Mouse (Mus musculus) adrenal gland, postnatal 4 days (tissue): ENCODE data around the gene Fgfr1op. TPM values are rescaled to one million over a fixed set of nuclear protein-coding genes. Genes with fewer than 3 reads are reported as not detected.
"Not testable (repeated sequence)": the region's sequence is repeated elsewhere in the genome, so short reads cannot be mapped to it uniquely, and the experiment has no call there.

Experiments
- DNase-seq, 2 experiments: peaks; one replicate each; pipeline ENCODE4 v3.0.0; 2021 to 2022; ENCODE audit warnings: low spot score in 2 of 2, mixed read lengths in 2 of 2
- total RNA-seq, 2 experiments: library from RNA; stranded (reverse); gene quantifications; 2 replicates each; pipeline ENCODE4 v1.2.3; 2021

Fgfr1op gene
- total RNA-seq, 2 experiments from 2014 or later: 28.9 to 29.9 TPM

DNA sequence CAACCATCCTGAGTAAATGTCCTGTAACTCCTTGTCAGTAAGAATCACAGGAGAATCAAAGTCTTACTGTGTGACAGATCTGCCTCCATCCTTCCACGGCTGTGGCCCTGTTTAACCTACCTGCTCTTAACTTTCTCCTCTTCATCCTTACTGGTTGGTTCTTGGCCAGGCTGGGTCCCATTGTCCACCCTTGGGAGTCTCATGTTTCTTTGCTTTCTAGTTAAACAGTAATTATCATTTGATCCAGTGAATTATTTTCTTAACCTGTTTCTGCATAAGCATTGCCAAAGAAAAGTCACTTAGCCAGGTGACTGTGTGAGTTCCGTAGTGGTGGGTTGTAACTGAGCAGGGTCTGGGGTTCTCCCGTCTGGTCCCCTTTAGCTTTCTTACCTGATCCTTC lies 1.2 kb downstream of the Fgfr1op start:
- not testable (repeated sequence) for DNase-seq

DNA sequence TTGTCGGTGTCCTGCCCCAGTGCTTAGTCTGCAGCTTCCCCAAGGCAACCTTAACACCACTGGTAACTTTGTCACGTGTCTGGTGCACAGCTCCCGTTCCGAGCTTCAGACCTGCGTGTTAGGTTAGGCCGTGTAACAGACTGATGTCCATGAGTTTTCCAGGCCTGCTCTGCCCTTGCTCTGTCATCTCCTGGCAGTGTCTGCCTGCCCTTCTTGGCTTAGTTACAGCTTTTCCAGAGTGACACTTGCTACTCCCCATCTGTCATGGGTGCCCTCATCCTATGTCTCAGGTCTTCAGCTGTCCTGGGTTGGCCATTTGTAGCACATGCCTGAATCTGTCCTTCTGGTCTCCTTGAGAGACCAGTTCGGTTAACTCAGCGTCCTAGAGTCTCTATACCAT lies 2.1 kb downstream of the Fgfr1op start:
- DNase-seq: not testable (repeated sequence)

DNA sequence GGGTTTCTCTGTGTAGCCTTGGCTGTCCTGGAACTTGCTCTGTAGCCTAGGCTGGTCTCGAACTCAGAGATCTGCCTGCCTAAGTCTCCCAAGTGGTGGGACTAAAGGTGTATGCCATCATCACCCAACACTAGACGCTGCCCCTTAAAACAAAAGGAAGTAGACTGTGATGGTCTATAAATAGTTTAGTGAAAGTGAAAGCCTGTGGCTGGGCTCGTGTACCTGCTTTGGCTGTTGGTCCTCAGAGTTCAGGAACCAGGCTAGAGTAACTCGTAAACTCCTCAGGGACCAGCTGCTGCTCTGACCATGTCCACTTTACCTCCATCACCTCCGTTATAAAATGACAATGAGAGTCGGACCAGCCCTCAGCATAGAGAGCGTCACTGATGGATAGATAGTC lies 5.0 kb downstream of the Fgfr1op start:
- no peak for DNase-seq

DNA sequence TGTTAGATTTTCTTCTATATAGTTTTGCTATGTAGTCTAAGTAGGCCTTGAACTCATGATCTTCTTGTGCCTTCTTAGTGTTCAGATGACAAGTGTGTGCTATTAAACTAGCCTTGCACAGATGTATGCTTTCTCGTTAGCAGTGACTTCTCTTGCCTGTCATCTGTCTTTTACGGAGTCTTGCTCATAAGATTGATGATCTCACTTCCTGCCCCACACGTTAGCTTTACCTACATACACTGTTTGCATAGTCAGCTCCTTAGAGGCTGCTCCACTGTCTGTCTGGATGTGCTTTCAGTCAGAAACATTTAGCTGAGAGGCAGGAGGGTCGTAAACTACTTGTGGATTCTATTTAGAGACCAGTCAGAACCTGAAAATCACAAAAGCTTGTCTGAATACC lies 5.8 kb downstream of the Fgfr1op start:
- DNase-seq: no peak

DNA sequence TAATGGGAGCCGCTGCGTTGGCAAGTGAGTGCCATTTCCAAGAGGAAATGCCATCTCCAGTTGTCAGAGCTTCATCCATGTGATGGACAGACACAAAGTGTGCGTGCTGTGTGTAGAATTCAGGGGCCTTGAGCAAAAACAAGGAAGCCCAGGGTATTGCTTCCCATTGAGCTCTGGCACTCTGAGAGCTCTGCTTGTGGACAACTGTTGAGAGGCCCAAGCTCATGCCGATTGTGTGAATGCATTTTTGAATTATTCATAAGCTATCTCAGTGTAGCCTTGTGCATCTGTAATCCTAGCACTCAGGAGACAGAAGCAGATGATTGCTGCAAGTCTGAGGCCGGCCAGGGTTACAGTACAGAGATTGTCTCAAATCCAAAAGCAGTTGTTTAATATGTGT lies 11.8 kb downstream of the Fgfr1op start:
- no peak for DNase-seq

DNA sequence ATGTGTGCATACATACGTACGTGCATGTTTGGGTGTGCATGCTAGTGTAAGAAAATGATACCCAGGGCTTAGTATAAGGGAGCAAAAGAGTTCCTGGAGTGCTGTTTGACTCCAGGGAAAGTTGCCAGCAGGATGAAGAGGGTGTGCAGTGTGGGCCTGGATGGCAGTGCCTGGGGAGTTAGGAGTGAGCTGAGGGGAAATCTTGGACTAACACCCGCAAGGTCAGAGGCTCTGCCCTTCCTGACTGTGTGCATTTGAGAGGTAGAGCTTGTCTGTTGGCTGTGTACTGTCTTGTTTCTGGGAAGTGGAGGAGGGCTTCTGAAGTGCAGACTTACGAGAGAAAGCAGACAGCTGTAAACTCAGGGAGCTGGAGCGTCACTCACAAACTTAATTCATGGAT lies 18.5 kb downstream of the Fgfr1op start:
- DNase-seq: no peak

DNA sequence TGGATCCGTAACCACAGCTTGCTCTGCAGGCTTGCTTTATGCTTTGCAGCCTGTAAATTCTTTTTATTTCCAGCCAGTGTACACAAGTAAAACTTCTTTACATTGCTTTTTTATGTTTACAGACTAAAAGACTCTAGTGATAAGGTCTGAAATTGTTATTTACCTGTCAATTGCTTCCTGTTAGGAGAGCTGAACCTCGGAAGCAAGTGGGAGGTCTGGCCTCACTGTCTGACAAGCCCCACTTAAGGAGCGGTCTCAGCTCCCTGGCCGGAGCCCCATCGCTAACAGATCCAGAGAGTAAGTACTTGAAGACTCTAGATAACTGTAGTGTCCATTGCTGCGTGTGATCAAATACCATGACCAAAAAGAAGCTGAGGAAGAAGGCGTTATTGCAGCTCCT lies 18.9 kb downstream of the Fgfr1op start:
- DNase-seq: no peak

DNA sequence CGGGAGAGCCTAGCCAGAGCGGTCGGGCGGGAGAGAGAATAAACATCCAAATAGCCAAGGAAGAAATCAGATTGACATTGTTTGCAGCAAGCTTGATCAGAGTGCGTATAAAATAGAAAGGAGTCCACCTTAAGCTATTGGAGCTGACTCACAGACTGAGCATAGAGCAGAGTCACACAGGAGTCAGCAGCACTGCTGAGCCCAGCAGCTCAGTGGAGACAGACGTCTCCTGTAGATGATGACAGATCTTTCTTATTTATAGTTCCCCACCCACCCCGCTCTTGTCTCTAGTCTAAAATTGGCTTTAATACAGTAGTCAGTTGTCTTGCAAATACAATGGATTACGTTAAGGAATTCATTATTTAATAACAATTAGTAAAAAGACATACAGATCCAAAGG lies 28.4 kb downstream of the Fgfr1op start:
- DNase-seq: no peak

DNA sequence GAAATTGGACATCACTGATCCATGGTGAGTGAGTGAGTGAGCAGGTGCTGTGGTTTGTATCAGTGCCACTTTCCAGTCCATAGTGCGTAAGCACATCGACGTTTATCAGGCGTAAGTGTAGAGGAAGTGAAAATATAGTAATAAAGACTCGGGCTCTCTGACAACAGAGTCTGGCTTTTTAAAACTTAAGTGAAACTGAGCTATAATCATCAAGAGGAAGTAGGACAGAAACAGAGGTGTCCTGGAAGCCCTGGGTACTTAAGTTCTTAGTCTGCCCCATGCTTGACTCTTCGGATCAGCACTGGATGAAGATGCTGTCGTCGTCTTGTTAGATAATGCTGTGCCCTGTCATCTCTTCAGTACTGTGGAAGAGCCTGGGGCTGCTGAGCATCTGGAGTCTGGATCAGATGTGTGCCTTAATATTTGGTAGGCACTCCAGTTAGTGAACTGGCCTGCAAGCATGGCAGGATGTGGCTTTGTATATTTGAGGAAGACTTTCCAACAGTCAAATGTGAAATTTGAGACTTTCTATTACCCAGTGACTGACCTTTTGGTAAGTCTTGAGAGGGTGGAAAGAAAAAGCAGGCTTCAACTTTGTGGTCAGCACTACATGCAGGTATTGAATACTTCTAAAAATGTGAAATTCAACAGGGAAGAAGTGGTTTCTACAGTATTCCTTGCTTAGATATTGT lies 30.5 kb downstream of the Fgfr1op start:
- DNase-seq: no peak

DNA sequence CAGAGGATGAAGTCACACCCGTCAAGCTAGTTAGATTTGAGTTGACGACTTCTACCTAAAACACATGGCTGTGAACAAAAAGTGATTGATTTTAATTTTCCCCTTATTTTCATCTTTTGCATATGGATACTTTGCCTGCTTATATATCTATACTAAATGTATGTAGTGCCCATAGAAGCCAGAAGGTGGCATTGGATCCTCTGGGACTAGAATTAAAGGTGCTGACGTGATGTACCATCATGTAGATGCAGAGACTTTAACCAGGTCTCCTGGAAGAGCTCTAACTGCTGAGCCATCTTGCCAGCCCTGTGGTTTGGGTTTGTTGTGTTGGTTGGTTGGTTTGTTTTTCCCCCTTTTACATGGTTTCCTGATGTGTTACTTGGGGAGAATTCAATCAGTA lies 32.4 kb downstream of the Fgfr1op start:
- DNase-seq: no peak

DNA sequence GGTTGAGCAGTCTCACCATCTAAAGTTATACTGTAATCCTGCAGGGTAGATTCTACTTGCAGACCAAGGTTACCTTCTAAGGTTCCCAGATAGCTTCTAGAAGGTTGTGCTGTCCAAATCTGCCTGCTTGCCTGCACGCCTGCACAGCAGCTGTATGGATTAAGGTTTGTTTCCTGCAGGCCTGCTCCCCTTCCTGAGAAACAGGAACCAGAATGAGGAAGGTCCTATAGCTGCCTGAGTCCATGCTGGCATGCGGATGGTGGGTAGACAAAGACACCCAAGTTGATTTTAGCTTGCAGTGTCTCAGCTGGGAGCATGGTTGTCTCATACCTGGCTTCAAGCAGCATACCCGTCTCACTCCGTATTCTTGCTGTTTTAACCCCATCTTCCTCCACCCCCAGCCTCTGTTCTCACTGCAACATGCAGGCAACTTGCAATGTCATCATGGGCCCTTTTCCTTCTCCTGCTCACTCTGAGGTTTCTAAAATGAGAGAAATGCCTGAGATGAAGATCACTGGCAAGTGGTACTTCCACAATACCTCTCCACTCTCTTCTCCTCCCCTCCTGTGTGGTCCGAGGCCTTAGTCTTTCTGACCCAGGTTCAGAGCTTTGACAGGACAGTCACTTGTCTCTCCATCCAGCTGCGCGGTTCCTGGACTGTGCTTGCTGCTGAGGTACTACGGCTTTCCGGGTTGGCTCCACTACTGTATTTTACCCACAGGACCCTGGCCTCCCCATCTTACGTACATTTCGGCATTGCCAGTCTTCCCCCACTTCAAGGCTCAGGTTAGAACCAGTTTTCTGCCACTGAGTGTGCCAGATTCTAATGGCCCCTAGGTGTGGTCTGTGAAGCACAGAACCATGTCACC lies 34.0 kb downstream of the Fgfr1op start:
- no peak for DNase-seq

DNA sequence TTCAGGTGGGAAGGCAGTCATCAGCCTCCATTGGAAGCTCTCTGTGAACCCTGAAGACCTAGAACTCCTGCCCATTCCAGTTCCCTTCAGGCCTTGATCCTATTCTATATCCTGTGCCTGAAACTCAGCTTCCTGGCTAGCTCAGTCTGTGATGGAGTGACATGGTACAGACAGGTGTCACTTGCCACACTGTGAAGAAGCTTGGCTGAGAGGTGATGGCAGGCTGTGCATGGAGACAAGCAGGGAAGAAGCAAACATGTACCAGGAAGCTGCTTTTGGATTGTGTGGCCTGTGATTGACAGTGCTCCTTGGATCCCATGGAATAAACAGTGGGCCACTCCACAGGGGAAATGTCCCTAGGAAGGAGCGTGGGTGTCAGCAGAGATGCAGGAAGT lies 34.6 kb downstream of the Fgfr1op start:
- no peak for DNase-seq

DNA sequence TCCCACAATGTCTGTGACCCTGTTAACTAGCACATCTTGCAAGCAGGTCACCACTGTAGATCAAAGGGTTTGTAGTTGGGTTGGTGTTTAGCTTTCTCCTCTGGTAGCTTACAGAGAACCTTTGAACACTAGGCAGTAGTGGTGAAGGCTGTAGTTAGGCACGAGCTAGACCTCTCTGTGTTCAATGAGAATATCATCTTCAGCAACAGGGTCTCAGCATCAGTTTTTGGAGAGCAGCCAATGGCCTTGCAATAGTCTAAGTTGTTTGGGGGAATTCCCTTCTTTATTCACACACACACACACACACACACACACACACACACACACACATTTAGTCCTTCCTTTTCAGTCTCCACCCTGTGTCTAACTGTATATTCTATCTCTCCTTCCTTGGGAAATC lies 38.2 kb downstream of the Fgfr1op start:
- no peak for DNase-seq

DNA sequence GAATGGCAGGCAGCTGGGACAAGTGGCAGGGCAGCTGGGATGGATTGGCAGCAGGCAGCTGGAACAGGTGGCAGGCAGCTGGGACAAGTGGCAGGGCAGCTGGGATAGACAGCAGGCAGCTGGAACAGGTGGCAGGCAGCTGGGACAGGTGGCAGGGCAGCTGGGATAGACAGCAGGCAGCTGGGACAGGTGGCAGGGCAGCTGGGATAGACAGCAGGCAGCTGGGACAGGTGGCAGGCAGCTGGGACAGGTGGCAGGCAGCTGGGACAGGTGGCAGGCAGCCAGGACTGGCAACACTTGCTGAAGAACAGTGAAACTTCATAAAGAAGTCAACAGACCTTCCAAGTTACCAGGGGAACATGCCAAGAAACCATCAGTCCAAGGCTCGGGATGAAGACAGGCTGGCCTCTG lies 39.9 kb downstream of the Fgfr1op start:
- DNase-seq: not testable (repeated sequence)

DNA sequence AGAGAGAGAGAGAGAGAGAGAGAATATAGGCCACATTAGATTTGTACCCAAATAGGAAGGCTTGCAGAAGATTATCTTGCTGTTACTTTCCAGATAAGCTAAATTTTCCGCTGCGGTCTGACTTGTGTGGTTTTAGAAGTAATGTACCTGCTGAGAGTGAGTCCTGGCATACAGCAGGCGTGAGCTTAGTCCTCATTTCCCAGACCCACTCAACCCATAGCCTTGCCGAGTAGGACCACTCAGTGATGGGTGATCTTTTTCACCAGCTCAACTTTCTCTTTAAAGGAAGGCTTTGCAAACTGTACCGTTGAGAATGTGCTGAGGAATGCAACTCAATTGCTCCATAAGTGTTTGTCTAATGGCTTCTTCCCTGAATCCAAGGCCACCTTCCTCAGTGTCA lies 41.4 kb downstream of the Fgfr1op start:
- no peak for DNase-seq

DNA sequence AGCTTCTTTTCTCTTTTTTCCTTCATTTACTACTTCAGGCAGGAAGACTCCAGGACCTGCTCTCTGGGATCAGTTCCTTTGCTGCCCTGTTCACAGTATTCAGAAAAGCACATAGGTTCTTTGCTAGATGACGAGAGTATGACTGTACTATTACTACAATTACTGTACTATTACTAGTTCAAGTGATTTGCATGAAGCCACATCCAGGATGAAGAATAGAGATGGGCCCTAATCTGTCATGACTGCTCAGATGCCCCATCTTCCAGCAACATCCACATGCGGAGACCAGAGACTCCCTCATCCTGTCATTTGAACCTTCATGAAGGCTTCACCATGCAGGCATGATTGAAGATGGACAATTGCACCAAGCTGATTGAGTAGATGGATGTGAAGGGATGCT lies 44.4 kb downstream of the Fgfr1op start:
- no peak for DNase-seq

DNA sequence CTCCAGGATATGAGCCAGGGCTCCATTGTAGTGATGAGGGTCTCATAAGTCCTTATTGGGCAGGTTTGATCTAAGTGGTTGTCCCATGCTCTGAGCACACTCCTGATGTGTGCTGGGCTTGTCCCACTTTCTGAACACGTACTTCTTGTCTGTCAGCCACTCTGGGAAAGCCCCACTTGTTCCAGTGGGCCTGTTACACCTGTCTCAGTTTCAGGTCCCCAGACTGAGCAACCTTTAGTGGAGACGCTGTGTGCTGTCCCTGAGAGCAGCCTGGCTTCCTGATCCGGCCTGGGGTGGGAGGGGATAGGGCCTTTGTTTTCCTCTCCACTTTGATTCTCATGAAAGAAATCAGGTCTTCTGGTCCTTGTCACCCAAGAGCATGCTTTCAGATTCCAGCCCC lies 44.9 kb downstream of the Fgfr1op start:
- no peak for DNase-seq

DNA sequence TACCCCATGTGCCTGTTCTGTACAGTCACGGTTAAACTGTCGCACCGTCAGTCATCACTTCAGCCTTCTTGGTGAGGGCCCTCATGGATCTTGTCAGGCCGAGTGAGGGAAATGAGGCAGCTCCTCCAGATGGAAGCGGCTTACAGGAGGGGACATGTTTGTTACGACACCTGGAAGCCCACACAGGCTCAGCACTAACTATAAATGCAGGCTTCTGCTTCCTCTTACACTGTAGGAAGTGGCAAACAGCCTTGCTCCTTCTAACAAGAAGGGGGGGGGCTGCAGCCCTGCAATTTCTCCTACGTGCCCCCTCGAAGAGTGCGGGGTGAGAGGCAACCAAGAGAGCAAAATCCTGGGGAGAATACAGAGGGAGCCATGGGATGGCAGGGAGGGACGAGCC lies 45.4 kb downstream of the Fgfr1op start:
- DNase-seq: no peak

DNA sequence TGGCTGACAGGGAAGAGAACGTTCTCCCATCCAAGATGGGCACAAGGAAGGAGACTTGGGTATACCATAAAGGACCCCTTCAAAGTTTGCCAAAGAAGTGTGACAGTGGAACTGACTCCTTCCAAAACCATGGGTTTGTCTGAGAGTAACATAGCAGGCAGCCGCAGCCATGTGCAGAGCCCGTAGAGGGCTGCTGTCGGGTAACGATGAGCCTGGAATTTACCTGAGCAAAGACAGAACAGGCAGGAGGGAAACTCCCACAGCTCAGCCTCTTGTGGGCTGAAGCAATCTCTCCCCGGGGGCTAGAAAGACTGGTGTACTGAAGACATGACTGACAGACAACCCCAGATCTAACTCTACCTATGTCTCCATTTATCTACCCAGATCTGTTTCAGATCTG lies 46.1 kb downstream of the Fgfr1op start:
- DNase-seq: no peak

DNA sequence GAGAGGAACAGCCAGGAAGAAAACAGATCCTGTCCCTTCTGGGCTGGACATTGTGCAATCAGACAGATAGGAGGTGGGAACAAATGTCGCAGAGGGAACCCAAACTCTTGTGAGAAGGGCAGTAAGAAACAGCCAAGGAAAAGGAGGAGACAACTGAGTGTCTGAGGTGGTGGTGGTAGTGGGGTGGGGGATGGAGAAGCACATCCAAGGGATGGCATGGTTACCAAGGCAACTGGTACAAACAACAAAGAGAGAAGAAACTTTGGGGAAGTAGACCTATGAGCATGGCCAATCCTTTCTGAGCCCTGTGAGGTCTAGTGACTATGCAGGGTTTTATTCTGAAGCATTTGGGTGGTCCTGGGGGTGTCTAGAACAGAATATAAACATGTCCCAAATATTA lies 49.1 kb downstream of the Fgfr1op start:
- no peak for DNase-seq

DNA sequence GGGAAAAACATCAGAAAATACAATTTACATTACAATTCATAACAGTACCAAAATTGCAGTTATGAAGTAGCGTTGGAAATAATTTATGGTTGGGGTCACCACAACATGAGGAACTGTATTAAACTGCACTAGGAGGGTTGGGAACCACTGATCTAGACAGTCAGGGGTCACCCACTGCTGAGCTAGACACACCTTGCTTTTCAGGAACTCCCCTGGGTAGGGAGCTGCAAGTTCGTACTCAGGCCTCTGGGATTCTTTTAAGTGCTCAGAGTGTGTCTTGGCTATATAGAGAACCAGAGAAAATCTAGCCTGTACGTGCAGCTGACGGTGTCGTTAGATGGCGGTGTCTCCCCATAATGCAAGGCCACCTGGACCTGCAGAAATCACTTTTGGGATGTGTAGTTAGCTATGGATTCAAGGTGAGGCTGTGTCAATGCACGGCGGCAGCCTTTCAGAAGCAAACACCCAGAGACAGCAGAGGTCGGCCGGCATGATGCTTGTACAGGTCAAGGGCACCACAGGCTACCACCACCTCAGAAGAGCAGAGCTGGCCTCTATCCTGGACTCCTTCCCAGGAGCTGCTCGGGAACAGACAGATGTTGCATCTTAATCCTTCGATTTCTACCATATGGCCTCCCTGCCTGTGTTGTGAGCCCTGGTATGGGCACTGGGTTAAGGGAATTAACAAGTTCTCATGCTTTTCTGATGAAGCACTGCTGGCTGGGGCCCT lies 49.9 kb downstream of the Fgfr1op start:
- no peak for DNase-seq

DNA sequence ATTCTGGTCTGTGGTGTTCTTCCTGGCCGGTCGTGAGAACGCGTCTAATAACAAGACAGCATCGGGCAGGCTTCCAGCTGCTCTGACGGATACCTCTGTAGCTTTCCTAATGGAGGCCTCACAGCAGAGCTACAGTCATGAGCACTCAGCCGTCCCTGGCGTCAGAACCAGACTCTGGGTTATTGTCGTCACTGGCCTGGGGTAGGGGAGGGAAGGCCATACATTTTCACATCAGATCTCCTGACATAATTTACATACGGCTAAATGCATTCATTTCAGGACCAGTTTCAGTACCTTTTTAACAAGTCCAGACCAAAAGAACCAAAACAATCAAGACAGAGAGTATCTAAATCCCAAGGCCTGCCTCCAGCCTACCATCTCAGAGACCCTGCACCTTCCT lies 57.9 kb downstream of the Fgfr1op start:
- DNase-seq: no peak
